Mouse (Mus musculus): ENCODE measurements around the gene Txlnb. TPM values are rescaled to one million over a fixed set of nuclear protein-coding genes. Genes with fewer than 3 reads are reported as not detected.

Txlnb gene
- total and polyA plus RNA-seq, 3 experiments = not detected

DNA sequence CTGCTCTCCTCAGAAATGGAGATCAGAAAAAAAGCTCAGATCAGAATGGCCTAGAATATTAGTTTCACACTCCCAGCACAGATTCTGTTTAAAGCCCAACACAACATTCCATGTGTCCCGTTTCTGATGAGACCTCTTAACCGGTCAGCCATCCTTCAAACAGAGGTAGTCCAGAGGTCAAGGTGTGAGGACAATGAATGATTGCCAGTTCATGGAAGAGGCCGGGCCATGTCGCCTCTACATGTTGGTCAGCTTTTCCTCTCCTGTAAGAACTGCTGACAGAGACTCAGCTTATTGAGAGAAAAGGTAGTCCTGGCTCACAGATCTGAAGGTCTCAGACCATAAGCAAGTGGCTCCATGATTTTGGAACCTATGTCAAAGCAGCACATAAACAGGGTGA, 33.2 kb downstream of the Txlnb start:
- H3K79me2 ChIP-seq (ENCODE audit: control insufficient read depth, insufficient read depth, low read length, poor library complexity) = no peaks in the 10 kb centered on the region
- no peak overlapping the region for H3K27ac ChIP-seq (ENCODE audit: control insufficient read depth, low read depth, low read length)
- no peaks in the 10 kb centered on the region for H3K9me3 ChIP-seq (replicated peaks; ENCODE audit: insufficient read depth, low read length)
- no peaks in the 10 kb centered on the region for H3K36me3 ChIP-seq (ENCODE audit: control insufficient read depth in 1 of 2, insufficient read depth in 2 of 2, low read length in 2 of 2)
- no peak overlapping the region for H3K9ac ChIP-seq (ENCODE audit: control insufficient read depth, low read depth, low read length, poor library complexity, severe bottlenecking)
- no peak for DNase-seq (ENCODE audit: low read depth, low spot score)
- H3K4me3 ChIP-seq (ENCODE audit: control insufficient read depth in 1 of 2, insufficient read depth in 1 of 2, low read depth in 2 of 2, low read length in 2 of 2) = no peak overlapping the region
- no peaks in the 10 kb centered on the region for H3K4me1 ChIP-seq (ENCODE audit: control insufficient read depth in 1 of 2, insufficient read depth in 2 of 2, low read length in 2 of 2)
- peaks cover 0 to 2% of the 10 kb centered on the region in 2 experiments; a peak in 1 of 4 replicates for H3K27me3 ChIP-seq (ENCODE audit: control insufficient read depth in 1 of 2, insufficient read depth in 2 of 2, low read length in 2 of 2)
- TF ChIP-seq MAX (IDR thresholded peaks at IDR 0.05; ENCODE audit: low read length) (no peak), RCOR1 (IDR thresholded peaks at IDR 0.05; ENCODE audit: low read depth, low read length) (no peak), MYC (IDR thresholded peaks at IDR 0.05; ENCODE audit: low read depth, low read length) (no peak), MAFK (IDR thresholded peaks at IDR 0.05; ENCODE audit: borderline replicate concordance, low read depth, low read length) (no peak), NELFE (IDR thresholded peaks at IDR 0.05; ENCODE audit: low read depth, low read length) (no peak), MEF2A (IDR thresholded peaks at IDR 0.05; ENCODE audit: extremely low read depth, insufficient replicate concordance, low read depth, low read length, poor library complexity, severe bottlenecking) (no peak)

DNA sequence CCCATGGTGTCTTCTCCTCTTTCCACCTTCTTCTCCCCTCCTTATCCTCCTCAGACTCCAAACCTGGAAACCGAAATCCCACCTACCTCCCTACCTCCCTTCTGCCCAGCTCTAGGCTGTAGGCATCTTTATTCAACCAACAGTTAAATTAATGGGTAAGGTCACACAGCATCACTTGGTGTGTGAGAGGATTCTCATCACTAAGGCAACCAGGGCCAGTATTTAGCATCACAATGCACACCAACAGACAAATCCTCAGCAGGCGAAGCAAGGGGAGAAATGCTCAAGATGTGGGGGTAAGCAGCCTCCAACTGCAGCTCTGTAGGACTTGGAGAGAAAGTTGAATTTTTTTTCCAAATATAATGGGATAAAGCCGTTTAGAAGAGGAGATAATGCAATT, 35.0 kb downstream of the Txlnb start:
- H3K4me1 ChIP-seq (ENCODE audit: control insufficient read depth in 1 of 2, insufficient read depth in 2 of 2, low read length in 2 of 2) = no peaks in the 10 kb centered on the region
- H3K36me3 ChIP-seq (ENCODE audit: control insufficient read depth in 1 of 2, insufficient read depth in 2 of 2, low read length in 2 of 2) = no peaks in the 10 kb centered on the region
- no peaks in the 10 kb centered on the region for H3K79me2 ChIP-seq (ENCODE audit: control insufficient read depth, insufficient read depth, low read length, poor library complexity)
- no peak for TF ChIP-seq RAD21 (IDR thresholded peaks at IDR 0.05; ENCODE audit: low read depth, low read length)
- TF ChIP-seq ELF1 (IDR thresholded peaks at IDR 0.05; ENCODE audit: low read depth, low read length) = no peak
- no peak for TF ChIP-seq MAX (IDR thresholded peaks at IDR 0.05; ENCODE audit: low read length)
- TF ChIP-seq SIN3A (IDR thresholded peaks at IDR 0.05; ENCODE audit: low read length) = no peak
- no peak for TF ChIP-seq ZKSCAN1 (IDR thresholded peaks at IDR 0.05; ENCODE audit: low read depth, low read length)
- TF ChIP-seq MYB (IDR thresholded peaks at IDR 0.05; ENCODE audit: low read depth, low read length) = no peak
- no peak for TF ChIP-seq EP300 (IDR thresholded peaks at IDR 0.05; ENCODE audit: low read depth in 1 of 2, low read length in 2 of 2)
- no peak for TF ChIP-seq E2F4 (IDR thresholded peaks at IDR 0.05; ENCODE audit: borderline replicate concordance, low read depth, low read length)
- TF ChIP-seq CHD2 (IDR thresholded peaks at IDR 0.05; ENCODE audit: low read length) = no peak
- TF ChIP-seq KAT2A (conservative IDR thresholded peaks at IDR 0.05; ENCODE audit: low read depth, low read length) = no peak
- TF ChIP-seq ETS1 (IDR thresholded peaks at IDR 0.05; ENCODE audit: low read depth, low read length) = no peak
- no peaks in the 10 kb centered on the region for H3K9me3 ChIP-seq (replicated peaks; ENCODE audit: insufficient read depth, low read length)
- no peak overlapping the region for H3K4me3 ChIP-seq (ENCODE audit: control insufficient read depth in 1 of 2, insufficient read depth in 1 of 2, low read depth in 2 of 2, low read length in 2 of 2)
- no peak overlapping the region for H3K9ac ChIP-seq (ENCODE audit: control insufficient read depth, low read depth, low read length, poor library complexity, severe bottlenecking)
- H3K27ac ChIP-seq (ENCODE audit: control insufficient read depth, low read depth, low read length) = no peak overlapping the region
- no peak for DNase-seq (ENCODE audit: low read depth, low spot score)
- peaks cover 0 to 2% of the 10 kb centered on the region in 2 experiments; a peak in 1 of 4 replicates for H3K27me3 ChIP-seq (ENCODE audit: control insufficient read depth in 1 of 2, insufficient read depth in 2 of 2, low read length in 2 of 2)
